Mouse (Mus musculus) hindbrain, embryonic 11.5 days (tissue): ENCODE measurements around the gene Hoxa7. TPM values are rescaled to one million over a fixed set of nuclear protein-coding genes. Genes with fewer than 3 reads are reported as not detected.
A peak's percentile ranks its signal among the peaks of the same experiment; 100 is the strongest.

Experiments used
- ATAC-seq: fragments of 200-750 bp; cut with Nextera tagmentation; 2 replicates; pipeline ENCODE4 v1.8.0; 2017; ENCODE audit warnings: mild to moderate bottlenecking, moderate TSS enrichment, moderate library complexity; ENCODE audit not compliant: low FRiP score
- DNase-seq: peaks from one replicate; pipeline ENCODE4 v3.0.0-alpha.2; 2015; ENCODE audit warnings: low spot score
- H3K27ac ChIP-seq: fragments of 300-500 bp; sonication (generic); 2 replicates; pipeline ENCODE4 v1.5.1; 2014; ENCODE audit warnings: mild to moderate bottlenecking, low read depth, low read length
- H3K27me3 ChIP-seq: fragments of 300-500 bp; sonication (generic); 2 replicates; pipeline ENCODE4 v1.6.1; 2014; ENCODE audit warnings: mild to moderate bottlenecking, low read length, moderate library complexity, mixed read lengths; ENCODE audit not compliant: control insufficient read depth, insufficient read depth
- H3K36me3 ChIP-seq: fragments of 300-500 bp; sonication (generic); 2 replicates; pipeline ENCODE4 v1.6.1; 2014; ENCODE audit warnings: mild to moderate bottlenecking, low read length, moderate library complexity, mixed read lengths; ENCODE audit not compliant: control insufficient read depth, insufficient read depth
- H3K4me1 ChIP-seq: fragments of 300-500 bp; sonication (generic); replicated peaks from 2 replicates; pipeline ENCODE4 v1.6.1; 2014; ENCODE audit warnings: low read length, mixed read lengths; ENCODE audit not compliant: control insufficient read depth, insufficient read depth
- H3K4me2 ChIP-seq: fragments of 300-500 bp; sonication (generic); replicated peaks from 2 replicates; pipeline ENCODE4 v1.6.1; 2014; ENCODE audit warnings: mild to moderate bottlenecking, low read depth, low read length
- H3K4me3 ChIP-seq: fragments of 300-500 bp; sonication (generic); 2 replicates; pipeline ENCODE4 v1.5.1; 2014; ENCODE audit warnings: low read depth, low read length
- H3K9ac ChIP-seq: fragments of 300-500 bp; sonication (generic); 2 replicates; pipeline ENCODE4 v1.6.1; 2014; ENCODE audit warnings: low read depth, low read length
- H3K9me3 ChIP-seq: fragments of 300-500 bp; sonication (generic); 2 replicates; pipeline ENCODE4 v1.6.1; 2016; ENCODE audit warnings: low read length; ENCODE audit not compliant: control insufficient read depth
- WGBS: fragments of 180-500 bp; shearing (Covaris S2); extraction: QIAGEN DNeasy Blood & Tissue Kit; methylation state at CpG from one replicate; pipeline ENCODE4 v1.1.7; 2014; 5-methylcytosine and 5-hydroxymethylcytosine counted together
- microRNA counts: library from miRNA; unstranded; fragments of <30 nt; microRNA quantifications from one replicate; lab custom pipeline; 2015
- polyA plus RNA-seq: library from polyadenylated mRNA; unstranded; fragments of >200 nt; fragmentation: Nextera tagmentation; extraction: Ambion mirVana; gene quantifications from 2 replicates; pipeline ENCODE4 v1.2.1, GENCODE M21; 2014

Hoxa7 gene
- polyA plus RNA-seq, 1 experiment from 2014 or later: 0.34 TPM

- peak within 1 kb of the TSS; percentile 76 for H3K4me3 ChIP-seq
- peak; percentile 80 for DNase-seq
- H3K27ac ChIP-seq: peak within 1 kb of the TSS; percentile 100
- under 1% methylated on average over 25 of the region's 25 CpGs for WGBS
- no peaks in the 10 kb centered on the region for H3K9me3 ChIP-seq
- peak; percentile 77 for ATAC-seq
- peaks cover 20% of the 10 kb centered on the region for H3K27me3 ChIP-seq
- H3K4me2 ChIP-seq: peak within 1 kb of the TSS; percentile 88
- H3K9ac ChIP-seq: peak within 1 kb of the TSS; percentile 98
- H3K4me1 ChIP-seq: no peaks in the 10 kb centered on the region
- H3K36me3 ChIP-seq: no peaks in the 10 kb centered on the region
Measured at GRCm38 (mm10) chr6:52164626-52165440, 56.8 kb downstream of the Hoxa7 start, which contains the start of gene Hoxa2. TSS of gene Hoxa2 (minus strand) at chr6:52164831.

MicroRNAs within 50 kb of the gene (microRNA counts, 519-probe panel; counts per million panel counts)
- microRNA mmu-miR-196b (lab: Ali Mortazavi, UCI): not detected

Other genes starting within 250 kb of the Hoxa7 start
- 29.0 and 30.9 TPM in 2 replicates for gene Skap2, start 209.3 kb downstream of the Hoxa7 start, polyA plus RNA-seq
- 4.0 and 4.1 TPM in 2 replicates for gene Hoxa1, start 63.5 kb downstream of the Hoxa7 start, polyA plus RNA-seq
- 63.7 and 68.1 TPM in 2 replicates for gene Hoxa2, start 57.0 kb downstream of the Hoxa7 start, polyA plus RNA-seq
- 4.9 and 5.4 TPM in 2 replicates for gene 5730596B20Rik, start 44.4 kb downstream of the Hoxa7 start, polyA plus RNA-seq
- gene Hoxa4, start 30.1 kb downstream of the Hoxa7 start, polyA plus RNA-seq: 11.9 and 12.8 TPM in 2 replicates
- gene Hoxa5, start 17.3 kb downstream of the Hoxa7 start, polyA plus RNA-seq: 23.8 and 39.3 TPM in 2 replicates
- gene Hoxa6, start 13.1 kb downstream of the Hoxa7 start, polyA plus RNA-seq: 2.1 and 11.6 TPM in 2 replicates
- gene Hoxa3, start 8.5 kb downstream of the Hoxa7 start, polyA plus RNA-seq: 13.3 and 14.2 TPM in 2 replicates
- not detected in 2 replicates for gene Gm28308, start 8.5 kb downstream of the Hoxa7 start, polyA plus RNA-seq
- gene Hoxa9, start 9.2 kb upstream of the Hoxa7 start, polyA plus RNA-seq: 0.25 and 1.1 TPM in 2 replicates
- not detected in 2 replicates for gene Hoxa10, start 19.0 kb upstream of the Hoxa7 start, polyA plus RNA-seq
- not detected in 2 replicates for gene Hoxa11, start 24.0 kb upstream of the Hoxa7 start, polyA plus RNA-seq
- gene Hoxa13, start 39.0 kb upstream of the Hoxa7 start, polyA plus RNA-seq: not detected in 2 replicates
- gene Evx1, start 91.6 kb upstream of the Hoxa7 start, polyA plus RNA-seq: 5.2 and 5.9 TPM in 2 replicates